Mouse (Mus musculus) frontal cortex, adult 2 months (tissue): ENCODE measurements around the gene Trim72. TPM values are rescaled to one million over a fixed set of nuclear protein-coding genes. Genes with fewer than 3 reads are reported as not detected.
"Not testable (repeated sequence)": the region's sequence is repeated elsewhere in the genome, so short reads cannot be mapped to it uniquely, and the experiment has no call there.

Experiments
- DNase-seq, 2 experiments: peaks; one replicate each; pipeline ENCODE4 v3.0.0; 2022; ENCODE audit warnings: low spot score in 1 of 2; ENCODE audit errors: extremely low spot score in 1 of 2
- polyA plus RNA-seq: library from polyadenylated mRNA; depleted of rRNA; stranded (reverse); fragments of >200 nt; gene quantifications from 2 replicates; pipeline ENCODE4 v1.2.3, GENCODE M21; 2012

Trim72 gene
- polyA plus RNA-seq, 1 experiment, result 2.5 TPM

- DNase-seq, result no peak
Observed at GRCm38 (mm10) chr7:128004487-128005362, 976 bp downstream of the Trim72 start.

- DNase-seq, result no peak
Observed at GRCm38 (mm10) chr7:128006193-128006592, 2.4 kb downstream of the Trim72 start.

GRCm38 (mm10) chr7:128009715-128010340, 6.1 kb downstream of the Trim72 start:
- no peak for DNase-seq

GRCm38 (mm10) chr7:128012136-128012780, 8.5 kb downstream of the Trim72 start:
- no peak for DNase-seq

GRCm38 (mm10) chr7:128013116-128013515, 9.4 kb downstream of the Trim72 start:
- DNase-seq, result peak in 1 of 2 experiments; percentile 28

GRCm38 (mm10) chr7:128016134-128016533, 12.4 kb downstream of the Trim72 start:
- DNase-seq, result not testable (repeated sequence)

GRCm38 (mm10) chr7:128016650-128017049, 12.9 kb downstream of the Trim72 start:
- DNase-seq, result no peak

- no peak for DNase-seq
Observed at GRCm38 (mm10) chr7:128018275-128018674, 14.5 kb downstream of the Trim72 start.

GRCm38 (mm10) chr7:128019187-128019586, 15.4 kb downstream of the Trim72 start:
- no peak for DNase-seq

- DNase-seq, result no peak
Observed at GRCm38 (mm10) chr7:128022974-128023373, 19.2 kb downstream of the Trim72 start.

- DNase-seq, result no peak
Observed at GRCm38 (mm10) chr7:128023565-128023964, 19.8 kb downstream of the Trim72 start.

GRCm38 (mm10) chr7:128024364-128024763, 20.6 kb downstream of the Trim72 start:
- DNase-seq, result no peak

- no peak for DNase-seq
Observed at GRCm38 (mm10) chr7:128024932-128025331, 21.2 kb downstream of the Trim72 start.

GRCm38 (mm10) chr7:128025381-128025780, 21.6 kb downstream of the Trim72 start:
- no peak for DNase-seq

- no peak for DNase-seq
Observed at GRCm38 (mm10) chr7:128031403-128031976, 27.7 kb downstream of the Trim72 start.

GRCm38 (mm10) chr7:128032290-128032988, 28.7 kb downstream of the Trim72 start:
- no peak for DNase-seq

GRCm38 (mm10) chr7:128032989-128033293, 29.2 kb downstream of the Trim72 start:
- no peak for DNase-seq

GRCm38 (mm10) chr7:128033616-128034015, 29.9 kb downstream of the Trim72 start:
- DNase-seq, result no peak

- not testable (repeated sequence) for DNase-seq
Observed at GRCm38 (mm10) chr7:128042161-128042820, 38.5 kb downstream of the Trim72 start.
